27 mouse cellular contexts compared by ENCODE assay signal in genomic region chr1:52701941-52702340, GRCm38 (mm10). TPM values are rescaled to one million over a fixed set of nuclear protein-coding genes. Genes with fewer than 3 reads are reported as not detected.
"Had no signal": no experiment of that assay in that cellular context is flagged by ENCODE, and none has a peak within 500 bp of the region (broad histone marks: within the 10 kb centered on the region; RNA-seq: fewer than 3 reads in every experiment).

No protein-coding gene starts in this region.

- ATAC-seq: forebrain, embryonic 13.5 days; forebrain, embryonic 14.5 days; forebrain, embryonic 15.5 days; forebrain, embryonic 16.5 days; forebrain, postnatal 0 days had no signal

- H3K36me3 ChIP-seq: embryonic facial prominence, embryonic 10.5 days; embryonic facial prominence, embryonic 12.5 days; embryonic facial prominence, embryonic 13.5 days; embryonic facial prominence, embryonic 15.5 days; forebrain, embryonic 10.5 days; forebrain, embryonic 12.5 days; forebrain, embryonic 15.5 days had no signal

- H3K4me2 ChIP-seq: embryonic facial prominence, embryonic 12.5 days; embryonic facial prominence, embryonic 13.5 days; embryonic facial prominence, embryonic 15.5 days; forebrain, embryonic 12.5 days; forebrain, embryonic 13.5 days; forebrain, embryonic 15.5 days had no signal

- DNase-seq: cerebellum, adult 9-10 months; cerebellum, adult 9-11 months; cerebellum, postnatal 10 days; cerebellum, postnatal 14 days; cerebellum, postnatal 25 days; cerebellum, postnatal 36 days; embryo, embryonic 11 days; forebrain, postnatal 0 days; gastrocnemius, adult 2 months; gastrocnemius, postnatal 10 days; gastrocnemius, postnatal 14 days; gastrocnemius, postnatal 25 days; gastrocnemius, postnatal 36 days; heart, adult 11 months; heart, adult 18-20 months; heart, adult 2 months had no signal

- H3K4me1 ChIP-seq: embryonic facial prominence, embryonic 10.5 days; embryonic facial prominence, embryonic 12.5 days; embryonic facial prominence, embryonic 13.5 days; embryonic facial prominence, embryonic 15.5 days; forebrain, embryonic 10.5 days; forebrain, embryonic 12.5 days; forebrain, embryonic 13.5 days; forebrain, embryonic 15.5 days had no signal

- H3K4me3 ChIP-seq: embryonic facial prominence, embryonic 10.5 days; embryonic facial prominence, embryonic 12.5 days; embryonic facial prominence, embryonic 13.5 days; embryonic facial prominence, embryonic 15.5 days; erythroblast, embryonic 14.5 days; forebrain, embryonic 10.5 days; forebrain, embryonic 12.5 days; forebrain, embryonic 13.5 days; forebrain, embryonic 15.5 days; gastrocnemius, adult 2 months; heart, adult 2 months had no signal

- H3K27me3 ChIP-seq: embryonic facial prominence, embryonic 12.5 days; embryonic facial prominence, embryonic 13.5 days; embryonic facial prominence, embryonic 15.5 days; forebrain, embryonic 12.5 days; forebrain, embryonic 13.5 days; forebrain, embryonic 15.5 days had no signal

- H3K27ac ChIP-seq: embryonic facial prominence, embryonic 10.5 days; embryonic facial prominence, embryonic 12.5 days; embryonic facial prominence, embryonic 13.5 days; embryonic facial prominence, embryonic 15.5 days; forebrain, embryonic 10.5 days; forebrain, embryonic 12.5 days; forebrain, embryonic 13.5 days; forebrain, embryonic 15.5 days; gastrocnemius, adult 2 months; heart, adult 2 months had no signal

- H3K9me3 ChIP-seq: embryonic facial prominence, embryonic 10.5 days; embryonic facial prominence, embryonic 12.5 days; embryonic facial prominence, embryonic 13.5 days; embryonic facial prominence, embryonic 15.5 days; forebrain, embryonic 10.5 days; forebrain, embryonic 12.5 days; forebrain, embryonic 13.5 days; forebrain, embryonic 15.5 days had no signal

- H3K9ac ChIP-seq: embryonic facial prominence, embryonic 12.5 days; embryonic facial prominence, embryonic 13.5 days; embryonic facial prominence, embryonic 15.5 days; forebrain, embryonic 12.5 days; forebrain, embryonic 13.5 days; forebrain, embryonic 15.5 days; forebrain, postnatal 0 days had no signal

RNA-seq across cellular contexts. Expression of gene Mfsd6, which starts 25.3 kb away (rescaled TPM):
- polyA plus RNA-seq: erythroblast, embryonic 14.5 days had no signal
